Comparison of ENCODE assay signal across 16 mouse cellular contexts in genomic region chr3:118443742-118444332, GRCm38 (mm10).
DNase-seq lines count a peak whose midpoint lies in the region; ATAC-seq and TF ChIP-seq lines count a peak whose summit lies in the region.
"Had no signal": no experiment of that assay in that cellular context is flagged by ENCODE, and none has a peak within 500 bp of the region (broad histone marks: within the 10 kb centered on the region; RNA-seq: fewer than 3 reads in every experiment).

No protein-coding gene starts in this region.

- H3K4me3 ChIP-seq in midbrain, embryonic 12.5 days, result no peak overlapping the region
- H3K4me3 ChIP-seq in midbrain, embryonic 11.5 days (ENCODE audit: low read depth, low read length), result no peak overlapping the region
- no peak overlapping the region for H3K4me3 ChIP-seq in forebrain, embryonic 16.5 days (replicated peaks; ENCODE audit: low read length)
- H3K4me3 ChIP-seq in midbrain, postnatal 0 days (ENCODE audit: low read depth, low read length), result no peak overlapping the region
- H3K4me3 ChIP-seq: gastrocnemius, adult 2 months; heart, embryonic 12.5 days; left cerebral cortex, adult 2 months had no signal

- no peaks in the 10 kb centered on the region for H3K27me3 ChIP-seq in midbrain, embryonic 12.5 days
- no peaks in the 10 kb centered on the region for H3K27me3 ChIP-seq in midbrain, embryonic 11.5 days (ENCODE audit: control insufficient read depth, insufficient read depth, low read length)
- no peaks in the 10 kb centered on the region for H3K27me3 ChIP-seq in forebrain, embryonic 16.5 days (replicated peaks; ENCODE audit: control insufficient read depth, insufficient read depth, low read length)
- no peaks in the 10 kb centered on the region for H3K27me3 ChIP-seq in midbrain, postnatal 0 days (ENCODE audit: insufficient read depth, low read length)
- H3K27me3 ChIP-seq: heart, embryonic 12.5 days had no signal

- no peak overlapping the region for H3K9ac ChIP-seq in midbrain, embryonic 12.5 days (replicated peaks)
- H3K9ac ChIP-seq in midbrain, embryonic 11.5 days (ENCODE audit: low read length), result no peak overlapping the region
- H3K9ac ChIP-seq in forebrain, embryonic 16.5 days (replicated peaks; ENCODE audit: low read depth, low read length), result no peak overlapping the region
- H3K9ac ChIP-seq in midbrain, postnatal 0 days (replicated peaks; ENCODE audit: low read length, poor library complexity, severe bottlenecking), result no peak overlapping the region
- H3K9ac ChIP-seq: heart, embryonic 12.5 days; liver, embryonic 14.5 days had no signal

- H3K27ac ChIP-seq in midbrain, embryonic 12.5 days (replicated peaks), result no peak overlapping the region
- no peak overlapping the region for H3K27ac ChIP-seq in midbrain, embryonic 11.5 days (ENCODE audit: low read depth, low read length)
- H3K27ac ChIP-seq in forebrain, embryonic 16.5 days (ENCODE audit: low read length), result no peak overlapping the region
- no peak overlapping the region for H3K27ac ChIP-seq in midbrain, postnatal 0 days (ENCODE audit: low read depth, low read length)
- H3K27ac ChIP-seq: gastrocnemius, adult 2 months; left cerebral cortex, adult 2 months; liver, embryonic 14.5 days had no signal

- H3K9me3 ChIP-seq in midbrain, embryonic 12.5 days, result no peaks in the 10 kb centered on the region
- no peaks in the 10 kb centered on the region for H3K9me3 ChIP-seq in midbrain, embryonic 11.5 days (ENCODE audit: control insufficient read depth, low read length)
- H3K9me3 ChIP-seq in forebrain, embryonic 16.5 days (ENCODE audit: control insufficient read depth, low read length), result no peaks in the 10 kb centered on the region
- no peaks in the 10 kb centered on the region for H3K9me3 ChIP-seq in midbrain, postnatal 0 days (ENCODE audit: low read length)
- H3K9me3 ChIP-seq: heart, embryonic 12.5 days had no signal

- 0 out of 2 replicates have a peak, but pooled peaks cover 8% of the 10 kb centered on the region for H3K4me1 ChIP-seq in midbrain, embryonic 12.5 days
- no peaks in the 10 kb centered on the region for H3K4me1 ChIP-seq in midbrain, embryonic 11.5 days (ENCODE audit: control insufficient read depth, insufficient read depth, low read length)
- peaks cover 16% of the 10 kb centered on the region for H3K4me1 ChIP-seq in forebrain, embryonic 16.5 days (replicated peaks; ENCODE audit: control insufficient read depth, insufficient read depth, low read length)
- no peaks in the 10 kb centered on the region for H3K4me1 ChIP-seq in midbrain, postnatal 0 days (ENCODE audit: insufficient read depth, low read length)
- H3K4me1 ChIP-seq: heart, embryonic 12.5 days had no signal

- peak; percentile 48 for ATAC-seq in frontal cortex, adult (ENCODE audit: low TSS enrichment)
- ATAC-seq in midbrain, embryonic 12.5 days (ENCODE audit: low FRiP score, low read depth), result 0 out of 2 replicates have a peak, but pooled peaks have one; percentile 30
- ATAC-seq in midbrain, embryonic 11.5 days (ENCODE audit: low FRiP score), result no peak
- ATAC-seq in forebrain, embryonic 16.5 days, result peak; percentile 89
- ATAC-seq in midbrain, postnatal 0 days (ENCODE audit: low FRiP score), result no peak
- ATAC-seq: CD4-positive, CD25-positive, alpha-beta regulatory T cell, adult 4 months; Patski had no signal

- 59% methylated on average over 8 of the region's 8 CpGs for WGBS in midbrain, embryonic 12.5 days
- 69% methylated on average over 8 of the region's 8 CpGs for WGBS in midbrain, embryonic 11.5 days
- WGBS in forebrain, embryonic 16.5 days, result 24% methylated on average over 8 of the region's 8 CpGs
- 44% methylated on average over 8 of the region's 8 CpGs for WGBS in midbrain, postnatal 0 days

- H3K4me2 ChIP-seq in midbrain, embryonic 12.5 days (replicated peaks), result no peak overlapping the region
- no peak overlapping the region for H3K4me2 ChIP-seq in midbrain, embryonic 11.5 days
- H3K4me2 ChIP-seq in forebrain, embryonic 16.5 days (ENCODE audit: low read length), result peak overlapping the region; percentile 18
- H3K4me2 ChIP-seq in midbrain, postnatal 0 days (ENCODE audit: low read depth, low read length, poor library complexity, severe bottlenecking), result no peak overlapping the region
- H3K4me2 ChIP-seq: heart, embryonic 12.5 days had no signal

- no peaks in the 10 kb centered on the region for H3K36me3 ChIP-seq in midbrain, embryonic 12.5 days
- H3K36me3 ChIP-seq in midbrain, embryonic 11.5 days (ENCODE audit: control insufficient read depth, insufficient read depth, low read length), result no peaks in the 10 kb centered on the region
- no peaks in the 10 kb centered on the region for H3K36me3 ChIP-seq in forebrain, embryonic 16.5 days (ENCODE audit: control insufficient read depth, insufficient read depth)
- no peaks in the 10 kb centered on the region for H3K36me3 ChIP-seq in midbrain, postnatal 0 days (ENCODE audit: insufficient read depth, low read length)
- H3K36me3 ChIP-seq: heart, embryonic 12.5 days had no signal

- DNase-seq in frontal cortex, postnatal 14 days (ENCODE audit: low spot score in 2 of 2), result no peak
- no peak for DNase-seq in midbrain, embryonic 11.5 days (ENCODE audit: low spot score, missing footprints)
- DNase-seq in midbrain, postnatal 0 days (ENCODE audit: low spot score), result peak; percentile 48
- DNase-seq in ovary, postnatal 36 days (ENCODE audit: low spot score), result no peak
- no peak for DNase-seq in right cerebral cortex, postnatal 36 days (ENCODE audit: low spot score in 2 of 2)
- DNase-seq: adrenal gland, adult 8-10 months; gastrocnemius, adult 2 months; kidney, postnatal 10 days had no signal

- TF ChIP-seq CTCF in midbrain, postnatal 0 days (IDR thresholded peaks at IDR 0.05), result no peak

Comparison
In these comparisons a context has a peak if more than half of its experiments do, and no peak if none do; other contexts are left out.
1. ATAC-seq: peak in frontal cortex, adult (single experiment), midbrain, embryonic 12.5 days (single experiment) and forebrain, embryonic 16.5 days (single experiment); none in midbrain, embryonic 11.5 days (single experiment) and midbrain, postnatal 0 days (single experiment).